In the genomic region with DNA sequence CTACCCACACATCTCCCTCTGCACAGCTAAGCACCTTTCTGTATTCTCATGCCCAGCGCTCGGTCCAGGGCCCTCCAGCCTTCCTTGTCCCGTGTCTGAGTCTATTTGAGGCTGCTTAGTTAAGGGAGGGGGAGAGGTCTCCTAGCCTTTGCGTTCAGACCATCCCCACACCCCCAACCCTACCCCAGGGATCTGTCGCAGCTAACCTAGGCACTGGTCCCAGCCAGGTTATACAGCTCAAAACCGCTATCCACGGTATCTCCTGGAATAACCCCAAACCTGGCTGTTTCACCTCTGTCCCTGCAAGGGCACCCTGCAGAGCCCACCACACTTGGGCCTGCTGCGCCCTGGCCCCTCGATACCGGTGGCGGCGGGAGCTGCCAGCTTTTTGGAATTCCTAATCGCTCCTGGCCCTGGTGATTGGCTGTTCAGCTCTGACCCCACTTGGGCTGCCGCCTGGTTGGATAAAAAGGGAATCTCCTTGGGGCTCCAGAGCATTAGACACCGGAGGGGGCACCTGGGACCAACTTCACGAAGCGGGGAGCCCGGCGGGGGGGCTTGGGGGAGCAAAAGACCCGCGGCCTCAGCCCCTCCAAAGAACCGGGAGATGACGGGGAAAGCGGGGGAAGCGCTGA, we compare ENCODE assay signal across 10 mouse cellular contexts. TPM values are rescaled to one million over a fixed set of nuclear protein-coding genes. Genes with fewer than 3 reads are reported as not detected.
DNase-seq lines count a peak whose midpoint lies in the region; ATAC-seq and TF ChIP-seq lines count a peak whose summit lies in the region.
"Had no signal": no experiment of that assay in that cellular context is flagged by ENCODE, and none has a peak within 500 bp of the region (broad histone marks: within the 10 kb centered on the region; RNA-seq: fewer than 3 reads in every experiment).

A gene (plus strand): TSS at position 427 of the 635 bp plus-strand sequence.

- no peak within 1 kb of the TSS for H3K9ac ChIP-seq in kidney, postnatal 0 days (ENCODE audit: low read depth, low read length)
- no peak within 1 kb of the TSS for H3K9ac ChIP-seq in embryonic facial prominence, embryonic 14.5 days (ENCODE audit: low read depth, low read length)
- H3K9ac ChIP-seq in neural tube, embryonic 14.5 days (replicated peaks; ENCODE audit: low read depth, low read length): no peak within 1 kb of the TSS
- H3K9ac ChIP-seq: liver, embryonic 13.5 days had no signal

- no peaks in the 10 kb centered on the region for H3K36me3 ChIP-seq in kidney, postnatal 0 days (ENCODE audit: insufficient read depth, low read length)
- no peaks in the 10 kb centered on the region for H3K36me3 ChIP-seq in embryonic facial prominence, embryonic 14.5 days (ENCODE audit: control insufficient read depth, insufficient read depth, low read length)
- H3K36me3 ChIP-seq in limb, embryonic 10.5 days: no peaks in the 10 kb centered on the region
- no peaks in the 10 kb centered on the region for H3K36me3 ChIP-seq in neural tube, embryonic 14.5 days (ENCODE audit: control insufficient read depth, insufficient read depth, low read length)
- H3K36me3 ChIP-seq: liver, embryonic 13.5 days had no signal

- H3K27me3 ChIP-seq in kidney, postnatal 0 days (ENCODE audit: insufficient read depth, low read length): peaks cover 56% of the 10 kb centered on the region
- H3K27me3 ChIP-seq in embryonic facial prominence, embryonic 14.5 days (replicated peaks; ENCODE audit: control insufficient read depth, insufficient read depth, low read length): peaks cover 73% of the 10 kb centered on the region
- peaks cover 94% of the 10 kb centered on the region for H3K27me3 ChIP-seq in limb, embryonic 10.5 days (ENCODE audit: low read depth, poor library complexity, severe bottlenecking)
- H3K27me3 ChIP-seq in neural tube, embryonic 14.5 days (ENCODE audit: control insufficient read depth, insufficient read depth, low read length): peaks cover 44% of the 10 kb centered on the region

- DNase-seq in kidney, postnatal 0 days (ENCODE audit: low spot score): no peak
- DNase-seq in kidney, postnatal 36 days: no peak
- DNase-seq in embryonic facial prominence, embryonic 14.5 days (ENCODE audit: low spot score): peak; percentile 17
- peak; percentile 63 for DNase-seq in limb, embryonic 10.5 days (ENCODE audit: low spot score)
- no peak for DNase-seq in ovary, postnatal 36 days (ENCODE audit: low spot score)
- DNase-seq in layer of hippocampus, postnatal 10 days (ENCODE audit: low spot score in 2 of 2): no peak
- DNase-seq: kidney, postnatal 25 days; liver, embryonic 13.5 days had no signal

- no peak for ATAC-seq in kidney, postnatal 0 days (replicated peaks; ENCODE audit: low FRiP score, low read depth)
- no peak for ATAC-seq in embryonic facial prominence, embryonic 14.5 days (ENCODE audit: low read depth)
- 0 out of 2 replicates have a peak, but pooled peaks have one; percentile 34 for ATAC-seq in neural tube, embryonic 14.5 days (ENCODE audit: low read depth)

- H3K9me3 ChIP-seq in kidney, postnatal 0 days (replicated peaks; ENCODE audit: low read length): no peaks in the 10 kb centered on the region
- H3K9me3 ChIP-seq in embryonic facial prominence, embryonic 14.5 days (ENCODE audit: control insufficient read depth, low read length): no peaks in the 10 kb centered on the region
- no peaks in the 10 kb centered on the region for H3K9me3 ChIP-seq in limb, embryonic 10.5 days (replicated peaks)
- H3K9me3 ChIP-seq in neural tube, embryonic 14.5 days (ENCODE audit: control insufficient read depth, low read length): no peaks in the 10 kb centered on the region
- H3K9me3 ChIP-seq: liver, embryonic 13.5 days had no signal

- H3K4me3 ChIP-seq in kidney, postnatal 0 days (replicated peaks; ENCODE audit: low read depth, low read length): 0 out of 2 replicates have a peak within 1 kb of the TSS, but pooled peaks have one; percentile 4
- H3K4me3 ChIP-seq in embryonic facial prominence, embryonic 14.5 days (ENCODE audit: low read depth, low read length): peak within 1 kb of the TSS; percentile 23
- H3K4me3 ChIP-seq in limb, embryonic 10.5 days: peak within 1 kb of the TSS; percentile 28
- H3K4me3 ChIP-seq in neural tube, embryonic 14.5 days (ENCODE audit: low read depth, low read length): no peak within 1 kb of the TSS; the same call in 1 of the 2 replicates
- H3K4me3 ChIP-seq: liver, embryonic 13.5 days had no signal

- WGBS in kidney, postnatal 0 days: 4% methylated on average over 25 of the region's 25 CpGs
- WGBS in embryonic facial prominence, embryonic 14.5 days: 3% methylated on average over 18 of the region's 25 CpGs
- 2% methylated on average over 25 of the region's 25 CpGs for WGBS in limb, embryonic 10.5 days
- under 1% methylated on average over 25 of the region's 25 CpGs for WGBS in neural tube, embryonic 14.5 days

- H3K4me1 ChIP-seq in kidney, postnatal 0 days (replicated peaks; ENCODE audit: insufficient read depth, low read length): no peaks in the 10 kb centered on the region; the same call in 1 of the 2 replicates
- peaks cover 6% of the 10 kb centered on the region; the same call in 1 of the 2 replicates for H3K4me1 ChIP-seq in embryonic facial prominence, embryonic 14.5 days (ENCODE audit: control insufficient read depth, insufficient read depth, low read length)
- peaks cover 32% of the 10 kb centered on the region for H3K4me1 ChIP-seq in limb, embryonic 10.5 days
- H3K4me1 ChIP-seq in neural tube, embryonic 14.5 days (ENCODE audit: control insufficient read depth, insufficient read depth, low read length): no peaks in the 10 kb centered on the region
- H3K4me1 ChIP-seq: liver, embryonic 13.5 days had no signal

- no peak within 1 kb of the TSS for H3K4me2 ChIP-seq in kidney, postnatal 0 days (ENCODE audit: low read length)
- 0 out of 2 replicates have a peak within 1 kb of the TSS, but pooled peaks have one; percentile 33 for H3K4me2 ChIP-seq in embryonic facial prominence, embryonic 14.5 days (ENCODE audit: low read depth, low read length)
- no peak within 1 kb of the TSS for H3K4me2 ChIP-seq in neural tube, embryonic 14.5 days (ENCODE audit: low read depth, low read length)
- H3K4me2 ChIP-seq: liver, embryonic 13.5 days had no signal

- no peak within 1 kb of the TSS for H3K27ac ChIP-seq in kidney, postnatal 0 days
- H3K27ac ChIP-seq in embryonic facial prominence, embryonic 14.5 days (replicated peaks; ENCODE audit: low read depth, low read length): no peak within 1 kb of the TSS
- H3K27ac ChIP-seq in limb, embryonic 10.5 days: 0 out of 2 replicates have a peak within 1 kb of the TSS, but pooled peaks have one; percentile 30
- H3K27ac ChIP-seq in neural tube, embryonic 14.5 days (ENCODE audit: low read depth, low read length): no peak within 1 kb of the TSS
- H3K27ac ChIP-seq: liver, embryonic 13.5 days had no signal

- TF ChIP-seq CTCF in kidney, postnatal 0 days (IDR thresholded peaks at IDR 0.05; ENCODE audit: low read depth): no peak

RNA-seq across cellular contexts. Expression of the gene that starts here (rescaled TPM):
- not detected in 2 replicates for polyA plus RNA-seq in kidney, postnatal 0 days (2015; fragmentation: Nextera tagmentation; extraction: Ambion mirVana)
- 0.10 and 0.43 TPM in 2 replicates for polyA plus RNA-seq in embryonic facial prominence, embryonic 14.5 days (2014; fragmentation: Nextera tagmentation; extraction: Ambion mirVana)
- 0.33 TPM in 1 of 2 replicates, not detected in the other for polyA plus RNA-seq in limb, embryonic 10.5 days (2016; fragmentation: Nextera tagmentation; extraction: Ambion mirVana)
- polyA plus RNA-seq in neural tube, embryonic 14.5 days (2014; fragmentation: Nextera tagmentation; extraction: Ambion mirVana): 7.2 and 8.0 TPM in 2 replicates
- under 1 TPM; 0.11 to 0.27 TPM for total RNA-seq in layer of hippocampus, postnatal 10 days (2021)
- total RNA-seq: neutrophil, adult 5-6 weeks had no signal
- polyA plus RNA-seq: liver, embryonic 13.5 days had no signal

Comparison
In these comparisons a context has a peak if more than half of its experiments do, and no peak if none do; other contexts are left out.
1. Peak in DNase-seq, H3K4me3 ChIP-seq and H3K4me2 ChIP-seq in embryonic facial prominence, embryonic 14.5 days; RNA of the gene not detected or under 1 TPM.
2. Peak in DNase-seq, H3K4me3 ChIP-seq and H3K27ac ChIP-seq in limb, embryonic 10.5 days; RNA of the gene not detected or under 1 TPM.